Mouse (Mus musculus): ENCODE data around the gene Exoc5. TPM values are rescaled to one million over a fixed set of nuclear protein-coding genes. Genes with fewer than 3 reads are reported as not detected.

Exoc5 gene
- polyA plus RNA-seq, 1 experiment from 2014 or later = 47.0 TPM

GRCm38 (mm10) chr14:49027779-49028368 lies 38.6 kb downstream of the Exoc5 start:
- Histone ChIP-seq H3K36me3 (ENCODE audit: control insufficient read depth, insufficient read depth, low read length) (peaks cover 13% of the 10 kb centered on the region; the same call in 1 of the 2 replicates), H3K9ac (ENCODE audit: low read length) (no peak overlapping the region), H3K4me1 (replicated peaks; ENCODE audit: control insufficient read depth, insufficient read depth, low read length) (no peaks in the 10 kb centered on the region), H3K4me3 (ENCODE audit: low read depth, low read length) (no peak overlapping the region), H3K27me3 (replicated peaks; ENCODE audit: control insufficient read depth, insufficient read depth, low read length) (no peaks in the 10 kb centered on the region), H3K27ac (ENCODE audit: low read depth) (no peak overlapping the region), H3K4me2 (ENCODE audit: low read length) (no peak overlapping the region), H3K9me3 (ENCODE audit: control insufficient read depth, low read length) (peaks cover 2% of the 10 kb centered on the region; the same call in 1 of the 2 replicates)
- DNase-seq (ENCODE audit: low spot score) (no peak), ATAC-seq (replicated peaks; ENCODE audit: low FRiP score, low TSS enrichment, low read depth) (no peak)
- 78% methylated on average over 3 of the region's 3 CpGs for WGBS

- ATAC-seq (replicated peaks; ENCODE audit: low FRiP score, low TSS enrichment, low read depth) = no peak
- no peak overlapping the region for H3K27ac ChIP-seq (ENCODE audit: low read depth)
Observed at GRCm38 (mm10) chr14:49027040-49027778, 39.2 kb downstream of the Exoc5 start.

GRCm38 (mm10) chr14:49019765-49020164 lies 46.7 kb downstream of the Exoc5 start:
- H3K27me3 ChIP-seq (replicated peaks; ENCODE audit: control insufficient read depth, insufficient read depth, low read length) = no peaks in the 10 kb centered on the region
- H3K27ac ChIP-seq (ENCODE audit: low read depth) = no peak overlapping the region
- H3K9me3 ChIP-seq (ENCODE audit: control insufficient read depth, low read length) = no peaks in the 10 kb centered on the region
- no peak for ATAC-seq (replicated peaks; ENCODE audit: low FRiP score, low TSS enrichment, low read depth)
- no peak overlapping the region for H3K9ac ChIP-seq (ENCODE audit: low read length)
- no peaks in the 10 kb centered on the region for H3K4me1 ChIP-seq (replicated peaks; ENCODE audit: control insufficient read depth, insufficient read depth, low read length)
- H3K36me3 ChIP-seq (ENCODE audit: control insufficient read depth, insufficient read depth, low read length) = peaks cover 46% of the 10 kb centered on the region
- H3K4me2 ChIP-seq (ENCODE audit: low read length) = no peak overlapping the region
- 90% methylated on average over 5 of the region's 5 CpGs for WGBS
- no peak for DNase-seq (ENCODE audit: low spot score)
- no peak overlapping the region for H3K4me3 ChIP-seq (ENCODE audit: low read depth, low read length)

More at GRCm38 (mm10) chr14:49027040-49027778, 39.2 kb downstream of the Exoc5 start:
- peaks cover 2% of the 10 kb centered on the region; the same call in 1 of the 2 replicates for H3K9me3 ChIP-seq (ENCODE audit: control insufficient read depth, low read length)
- H3K27me3 ChIP-seq (replicated peaks; ENCODE audit: control insufficient read depth, insufficient read depth, low read length) = no peaks in the 10 kb centered on the region
- WGBS = 91% methylated on average over 6 of the region's 6 CpGs
- no peak overlapping the region for H3K4me3 ChIP-seq (ENCODE audit: low read depth, low read length)
- H3K9ac ChIP-seq (ENCODE audit: low read length) = no peak overlapping the region
- H3K4me1 ChIP-seq (replicated peaks; ENCODE audit: control insufficient read depth, insufficient read depth, low read length) = no peaks in the 10 kb centered on the region
- peaks cover 17% of the 10 kb centered on the region; the same call in 1 of the 2 replicates for H3K36me3 ChIP-seq (ENCODE audit: control insufficient read depth, insufficient read depth, low read length)
- DNase-seq (ENCODE audit: low spot score) = no peak
- H3K4me2 ChIP-seq (ENCODE audit: low read length) = no peak overlapping the region

- Histone ChIP-seq H3K27me3 (replicated peaks; ENCODE audit: control insufficient read depth, insufficient read depth, low read length) (no peaks in the 10 kb centered on the region), H3K9me3 (ENCODE audit: control insufficient read depth, low read length) (no peaks in the 10 kb centered on the region), H3K27ac (ENCODE audit: low read depth) (no peak overlapping the region), H3K36me3 (ENCODE audit: control insufficient read depth, insufficient read depth, low read length) (0 out of 2 replicates have a peak, but pooled peaks cover 7% of the 10 kb centered on the region), H3K4me3 (ENCODE audit: low read depth, low read length) (no peak overlapping the region), H3K9ac (ENCODE audit: low read length) (no peak overlapping the region), H3K4me2 (ENCODE audit: low read length) (no peak overlapping the region), H3K4me1 (replicated peaks; ENCODE audit: control insufficient read depth, insufficient read depth, low read length) (no peaks in the 10 kb centered on the region)
- DNase-seq (ENCODE audit: low spot score) (no peak), ATAC-seq (replicated peaks; ENCODE audit: low FRiP score, low TSS enrichment, low read depth) (no peak)
- 91% methylated on average over 2 of the region's 2 CpGs for WGBS
Observed at GRCm38 (mm10) chr14:49008399-49009189, 57.9 kb downstream of the Exoc5 start.

- no peak overlapping the region for H3K4me3 ChIP-seq (ENCODE audit: low read depth, low read length)
- 91% methylated on average over 2 of the region's 2 CpGs for WGBS
- DNase-seq (ENCODE audit: low spot score) = no peak
- H3K9ac ChIP-seq (ENCODE audit: low read length) = no peak overlapping the region
- 0 out of 2 replicates have a peak, but pooled peaks cover 6% of the 10 kb centered on the region for H3K36me3 ChIP-seq (ENCODE audit: control insufficient read depth, insufficient read depth, low read length)
- no peak overlapping the region for H3K4me2 ChIP-seq (ENCODE audit: low read length)
- no peaks in the 10 kb centered on the region for H3K9me3 ChIP-seq (ENCODE audit: control insufficient read depth, low read length)
- H3K4me1 ChIP-seq (replicated peaks; ENCODE audit: control insufficient read depth, insufficient read depth, low read length) = no peaks in the 10 kb centered on the region
- no peaks in the 10 kb centered on the region for H3K27me3 ChIP-seq (replicated peaks; ENCODE audit: control insufficient read depth, insufficient read depth, low read length)
- ATAC-seq (replicated peaks; ENCODE audit: low FRiP score, low TSS enrichment, low read depth) = no peak
- no peak overlapping the region for H3K27ac ChIP-seq (ENCODE audit: low read depth)
Observed at GRCm38 (mm10) chr14:49007979-49008378, 58.5 kb downstream of the Exoc5 start.

GRCm38 (mm10) chr14:49001655-49002054 lies 64.8 kb downstream of the Exoc5 start:
- WGBS = 59% methylated on average over 3 of the region's 3 CpGs
- Histone ChIP-seq H3K4me1 (replicated peaks; ENCODE audit: control insufficient read depth, insufficient read depth, low read length) (no peaks in the 10 kb centered on the region), H3K36me3 (ENCODE audit: control insufficient read depth, insufficient read depth, low read length) (no peaks in the 10 kb centered on the region), H3K9me3 (ENCODE audit: control insufficient read depth, low read length) (no peaks in the 10 kb centered on the region), H3K27ac (ENCODE audit: low read depth) (no peak overlapping the region), H3K9ac (ENCODE audit: low read length) (no peak overlapping the region), H3K4me3 (ENCODE audit: low read depth, low read length) (no peak overlapping the region), H3K4me2 (ENCODE audit: low read length) (no peak overlapping the region), H3K27me3 (replicated peaks; ENCODE audit: control insufficient read depth, insufficient read depth, low read length) (no peaks in the 10 kb centered on the region)
- no peak for ATAC-seq (replicated peaks; ENCODE audit: low FRiP score, low TSS enrichment, low read depth)
- DNase-seq (ENCODE audit: low spot score) = no peak

- no peaks in the 10 kb centered on the region for H3K36me3 ChIP-seq (ENCODE audit: control insufficient read depth, insufficient read depth, low read length)
- no peak overlapping the region for H3K4me3 ChIP-seq (ENCODE audit: low read depth, low read length)
- H3K9me3 ChIP-seq (ENCODE audit: control insufficient read depth, low read length) = no peaks in the 10 kb centered on the region
- H3K4me1 ChIP-seq (replicated peaks; ENCODE audit: control insufficient read depth, insufficient read depth, low read length) = no peaks in the 10 kb centered on the region
- no peaks in the 10 kb centered on the region for H3K27me3 ChIP-seq (replicated peaks; ENCODE audit: control insufficient read depth, insufficient read depth, low read length)
- WGBS = 41% methylated on average over 4 of the region's 4 CpGs
- DNase-seq (ENCODE audit: low spot score) (no peak), ATAC-seq (replicated peaks; ENCODE audit: low FRiP score, low TSS enrichment, low read depth) (no peak)
- no peak overlapping the region for H3K9ac ChIP-seq (ENCODE audit: low read length)
- no peak overlapping the region for H3K27ac ChIP-seq (ENCODE audit: low read depth)
- H3K4me2 ChIP-seq (ENCODE audit: low read length) = no peak overlapping the region
Observed at GRCm38 (mm10) chr14:48998795-48999194, 67.7 kb downstream of the Exoc5 start.

GRCm38 (mm10) chr14:48993861-48994260 lies 72.6 kb downstream of the Exoc5 start:
- no peak overlapping the region for H3K27ac ChIP-seq (ENCODE audit: low read depth)
- no peak overlapping the region for H3K9ac ChIP-seq (ENCODE audit: low read length)
- H3K27me3 ChIP-seq (replicated peaks; ENCODE audit: control insufficient read depth, insufficient read depth, low read length) = 0 out of 2 replicates have a peak, but pooled peaks cover 4% of the 10 kb centered on the region
- no peaks in the 10 kb centered on the region for H3K9me3 ChIP-seq (ENCODE audit: control insufficient read depth, low read length)
- no peak overlapping the region for H3K4me3 ChIP-seq (ENCODE audit: low read depth, low read length)
- no peak overlapping the region for H3K4me2 ChIP-seq (ENCODE audit: low read length)
- ATAC-seq (replicated peaks; ENCODE audit: low FRiP score, low TSS enrichment, low read depth) (no peak), DNase-seq (ENCODE audit: low spot score) (no peak)
- no peaks in the 10 kb centered on the region for H3K36me3 ChIP-seq (ENCODE audit: control insufficient read depth, insufficient read depth, low read length)
- 0 out of 2 replicates have a peak, but pooled peaks cover 7% of the 10 kb centered on the region for H3K4me1 ChIP-seq (replicated peaks; ENCODE audit: control insufficient read depth, insufficient read depth, low read length)
- 84% methylated on average over 3 of the region's 3 CpGs for WGBS

Measured in intestine, embryonic 14.5 days (tissue).